Mouse (Mus musculus) brain, embryonic 14.5 days (tissue): ENCODE data around the gene Catsperd.

Source experiments
- CTCF ChIP-seq: fragments of 200-500 bp; IDR thresholded peaks from 2 replicates; pipeline ENCODE4 v1.5.1; 2012; ENCODE audit warnings: inconsistent platforms, mild to moderate bottlenecking, moderate library complexity, borderline replicate concordance; ENCODE audit not compliant: insufficient read depth, insufficient read length; ENCODE audit errors: extremely low read depth
- POLR2A ChIP-seq: fragments of 200-500 bp; IDR thresholded peaks from 2 replicates; pipeline ENCODE4 v1.6.1; 2012; ENCODE audit warnings: mild to moderate bottlenecking, inconsistent platforms, borderline replicate concordance; ENCODE audit not compliant: poor library complexity, insufficient read depth, insufficient read length, severe bottlenecking; ENCODE audit errors: extremely low read depth

GRCm38 (mm10) chr17:56655311-56655710, 27.4 kb downstream of the Catsperd start:
- TF ChIP-seq CTCF: no peak
- TF ChIP-seq POLR2A: no peak
